Mouse (Mus musculus): ENCODE data around the gene Olfr974.
"Not testable (repeated sequence)": the region's sequence is repeated elsewhere in the genome, so short reads cannot be mapped to it uniquely, and the experiment has no call there.

Olfr974 gene

GRCm38 (mm10) chr9:39937201-39937600 lies at the start of gene Olfr974:
Olfr974 (plus strand) TSS chr9:39937501.
- no peak for DNase-seq (ENCODE audit: extremely low spot score, low read depth, low spot score)

DNA sequence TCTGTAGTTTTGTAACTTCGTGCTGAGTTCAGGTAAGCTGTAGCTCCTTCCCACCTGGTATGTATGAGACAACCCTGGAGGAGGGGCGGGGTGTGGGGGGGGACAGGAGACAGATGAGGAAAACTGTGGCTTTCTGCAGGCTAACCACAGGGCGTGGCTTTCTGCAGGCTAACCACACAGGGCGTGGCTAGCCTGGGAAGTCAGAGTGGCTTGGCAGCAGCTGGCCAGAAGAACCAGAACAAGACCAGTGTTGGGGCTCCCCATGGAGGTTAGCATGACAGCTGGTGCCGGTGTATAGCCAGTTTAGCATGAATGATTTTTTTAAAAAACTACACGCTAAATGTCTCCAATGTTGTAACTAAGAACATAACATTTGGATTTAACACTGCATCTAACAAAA lies 32.2 kb upstream of the Olfr974 start:
- no peak for DNase-seq (ENCODE audit: extremely low spot score, low read depth, low spot score)

- DNase-seq (ENCODE audit: extremely low spot score, low read depth, low spot score): no peak
Measured at GRCm38 (mm10) chr9:39907036-39907435, 30.3 kb upstream of the Olfr974 start, which contains the start of gene Olfr229. Olfr229 (plus strand) TSS chr9:39907336.

DNA sequence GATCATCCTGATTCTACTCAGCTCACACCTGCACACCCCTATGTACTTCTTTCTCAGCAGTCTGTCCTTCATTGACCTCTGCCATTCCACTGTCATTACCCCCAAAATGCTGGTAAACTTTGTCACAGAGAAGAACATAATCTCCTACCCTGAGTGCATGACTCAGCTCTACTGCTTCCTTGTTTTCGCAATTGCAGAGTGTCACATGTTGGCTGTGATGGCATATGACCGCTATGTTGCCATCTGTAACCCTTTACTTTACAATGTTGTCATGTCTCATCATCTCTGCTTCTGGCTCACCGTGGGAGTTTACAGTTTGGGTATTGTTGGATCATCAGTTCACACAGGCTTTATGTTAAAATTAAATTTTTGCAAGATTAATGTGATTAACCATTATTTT lies 27.4 kb upstream of the Olfr974 start:
- no peak for DNase-seq (ENCODE audit: extremely low spot score, low read depth, low spot score)

DNA sequence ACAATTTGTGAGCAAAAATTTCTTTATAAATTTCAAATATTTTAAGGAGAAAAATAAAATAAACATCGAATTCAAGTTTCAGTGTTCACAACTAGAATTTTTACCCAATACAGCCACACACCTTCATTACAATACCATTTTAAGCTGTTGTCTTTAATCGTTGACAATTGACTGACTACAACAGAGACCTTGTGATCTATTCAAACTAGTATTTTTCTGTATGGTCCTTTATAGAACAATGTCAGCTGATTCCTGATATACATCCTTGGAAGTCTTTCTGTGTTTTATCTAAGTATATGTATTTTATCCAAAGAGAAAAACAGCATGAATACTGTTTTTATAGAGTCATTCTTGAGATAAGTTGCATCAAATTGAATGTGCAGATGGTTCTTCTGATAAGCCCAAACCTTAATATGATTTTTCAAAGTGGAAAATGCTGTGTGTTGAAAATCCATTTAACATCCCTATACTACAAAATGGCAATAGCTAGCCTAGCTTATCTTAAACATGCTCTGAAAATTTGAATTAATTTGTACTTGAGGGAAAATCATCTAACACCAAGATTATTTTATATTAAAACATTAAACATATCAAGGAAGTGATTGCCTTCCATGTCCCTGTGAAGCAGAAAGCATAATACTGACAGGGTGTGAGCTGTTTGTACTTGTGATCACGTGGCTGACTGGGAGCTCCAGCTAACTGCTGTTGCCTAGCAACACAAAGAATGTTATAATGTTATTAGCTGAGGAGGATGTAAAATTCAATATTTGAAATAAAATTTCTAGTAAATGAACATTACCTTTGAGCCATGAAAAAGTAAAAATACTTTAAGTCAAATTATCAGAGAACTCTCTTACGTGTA lies 9.1 kb upstream of the Olfr974 start:
- DNase-seq (ENCODE audit: extremely low spot score, low read depth, low spot score): not testable (repeated sequence)

DNA sequence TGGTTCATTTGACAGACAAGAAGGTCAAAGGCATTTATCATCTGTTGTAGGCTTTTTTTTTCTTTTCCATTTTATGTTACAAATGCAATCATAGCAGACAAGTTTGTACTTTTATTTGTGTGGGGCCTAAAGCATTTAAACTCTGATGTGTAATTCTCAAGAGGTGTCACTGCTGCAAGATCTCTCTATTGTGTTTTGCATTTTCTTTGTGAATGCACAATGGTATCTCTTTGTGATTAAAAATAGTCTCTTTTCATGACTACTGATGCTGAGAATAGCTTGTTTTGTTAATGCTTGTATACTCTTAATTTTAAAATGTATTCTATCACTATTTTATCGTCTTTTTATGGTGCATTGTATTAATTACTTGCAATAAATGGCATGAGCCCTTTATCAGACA lies 8.5 kb upstream of the Olfr974 start:
- DNase-seq (ENCODE audit: extremely low spot score, low read depth, low spot score): not testable (repeated sequence)

GRCm38 (mm10) chr9:39951946-39952345 lies 14.6 kb downstream of the Olfr974 start, which contains the start of gene Olfr975:
Olfr975 (minus strand) TSS chr9:39952046.
- no peak for DNase-seq (ENCODE audit: extremely low spot score, low read depth, low spot score)

DNA sequence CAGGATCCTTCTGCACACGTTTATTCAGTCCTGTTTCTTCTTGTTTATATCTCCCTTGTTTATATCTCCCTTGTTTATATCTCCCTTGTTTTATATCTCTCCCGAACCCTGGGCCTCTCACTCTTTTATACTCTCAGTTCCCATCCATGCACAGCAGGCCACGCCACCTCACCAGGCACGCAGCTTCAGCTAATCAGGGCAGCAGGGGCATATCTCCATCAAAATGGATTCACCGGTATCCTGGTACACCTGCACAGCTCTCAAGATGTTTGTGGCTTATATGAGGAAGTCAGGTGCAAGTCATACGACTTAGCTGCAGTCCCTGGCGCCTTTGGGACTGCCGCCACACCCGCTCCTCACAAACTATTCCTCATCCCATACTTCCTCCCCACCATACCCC lies 23.7 kb downstream of the Olfr974 start, which contains the start of gene Olfr976:
Gene Olfr976, minus strand, starts transcription at position 101 of the 400 bp plus-strand sequence.
- DNase-seq (ENCODE audit: extremely low spot score, low read depth, low spot score): not testable (repeated sequence)

DNA sequence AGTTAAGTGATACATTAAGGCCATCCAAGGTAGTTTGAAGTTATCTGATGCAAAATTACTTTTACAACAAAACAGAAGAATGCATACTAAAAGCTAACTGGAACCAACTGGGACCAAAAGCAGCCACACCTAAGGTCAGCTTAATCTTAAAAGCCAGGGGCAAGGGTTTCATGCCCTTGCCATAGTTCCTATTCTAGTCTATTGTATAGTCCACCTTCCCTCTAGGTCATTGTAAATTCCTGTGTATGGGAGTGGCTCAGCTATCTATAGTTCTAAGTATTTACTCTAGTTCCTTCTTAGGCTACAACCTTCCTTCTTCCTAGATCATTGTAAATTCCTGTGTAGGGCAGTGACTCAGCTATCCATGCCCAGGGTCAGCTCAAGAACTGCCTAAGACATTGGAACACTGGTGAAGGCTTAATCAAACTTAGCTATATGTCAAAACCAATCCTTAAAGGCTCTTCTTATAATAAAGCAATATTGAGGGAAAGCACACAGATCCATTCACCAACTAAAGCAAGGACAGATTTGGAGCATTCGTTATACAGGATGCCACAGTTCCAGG lies 39.4 kb downstream of the Olfr974 start:
- DNase-seq (ENCODE audit: extremely low spot score, low read depth, low spot score): not testable (repeated sequence)

DNA sequence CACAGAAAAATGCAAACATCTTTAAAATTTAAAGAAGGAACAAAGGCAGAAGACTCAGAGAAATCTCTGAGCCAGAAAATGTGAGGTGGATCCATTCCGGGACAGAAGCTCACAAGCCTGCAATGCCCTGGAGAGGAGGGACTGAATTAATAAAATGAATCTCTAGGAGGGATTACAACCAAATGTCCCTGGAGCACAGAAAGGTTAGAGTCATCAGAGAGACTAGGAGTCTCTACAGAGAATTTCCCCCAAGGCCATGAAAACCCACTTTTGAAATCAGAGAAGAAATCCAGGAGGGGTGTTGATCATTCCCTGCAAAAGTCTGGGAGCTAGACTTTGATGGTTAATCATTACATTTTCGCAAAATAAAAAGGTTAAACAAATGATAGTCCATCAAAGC lies 54.5 kb downstream of the Olfr974 start, which contains the start of gene Olfr978:
Gene Olfr978, plus strand, starts transcription at position 301 of the 400 bp plus-strand sequence.
- no peak for DNase-seq (ENCODE audit: extremely low spot score, low read depth, low spot score)

Data from hindlimb bud, embryonic 11.5 days (tissue).